Mouse (Mus musculus) layer of hippocampus, postnatal 10 days (tissue): ENCODE results near the gene Bet1l. TPM values are rescaled to one million over a fixed set of nuclear protein-coding genes. Genes with fewer than 3 reads are reported as not detected.
"Not testable (repeated sequence)": the region's sequence is repeated elsewhere in the genome, so short reads cannot be mapped to it uniquely, and the experiment has no call there.

Experiments
- DNase-seq, 2 experiments: peaks; one replicate each; pipeline ENCODE4 v3.0.0; 2021; ENCODE audit warnings: low spot score in 2 of 2
- long read RNA-seq: library from polyadenylated mRNA; stranded (forward); transcript quantifications from one replicate; pipeline ENCODE4 v2.0.0, GENCODE M21; 2023
- total RNA-seq, 2 experiments: library from RNA; stranded (reverse); gene quantifications; 2 replicates each; pipeline ENCODE4 v1.2.3; 2021

The Bet1l gene
- total RNA-seq: 10 to 100 TPM; 27.2 to 28.1 TPM
- long read RNA-seq, transcript Bet1l-201 (4 exons, 2,268 nt): major isoform, 35 of 43 reads
- long read RNA-seq, partial matches to known transcripts: 3 of 43 reads
- long read RNA-seq, other reads (novel, unspliced or antisense): 4 of 43 reads

- DNase-seq: peak in 1 of 2 experiments; percentile 42
These were observed at the start of gene Bet1l for GRCm38 (mm10) chr7:140857550-140858505. Bet1l (minus strand) TSS chr7:140857577.

- DNase-seq: no peak
These were observed 49.8 kb upstream of the Bet1l start for GRCm38 (mm10) chr7:140907131-140907530.

GRCm38 (mm10) chr7:140905642-140906081 is 48.3 kb upstream of the Bet1l start:
- DNase-seq: no peak

GRCm38 (mm10) chr7:140903212-140903611 is 45.8 kb upstream of the Bet1l start:
- peak; percentile 87 to 90 for DNase-seq

- DNase-seq: no peak
These were observed 44.9 kb upstream of the Bet1l start for GRCm38 (mm10) chr7:140902036-140902875.

- no peak for DNase-seq
These were observed 42.8 kb upstream of the Bet1l start, which contains the start of gene Cox8b for GRCm38 (mm10) chr7:140900220-140900619. Cox8b (minus strand) TSS chr7:140900446.

- DNase-seq: no peak
These were observed 41.7 kb upstream of the Bet1l start for GRCm38 (mm10) chr7:140899121-140899520.

- no peak for DNase-seq
These were observed 40.5 kb upstream of the Bet1l start for GRCm38 (mm10) chr7:140897863-140898262.

- no peak for DNase-seq
These were observed 37.2 kb upstream of the Bet1l start for GRCm38 (mm10) chr7:140894611-140895010.

GRCm38 (mm10) chr7:140894031-140894430 is 36.7 kb upstream of the Bet1l start:
- no peak for DNase-seq

- DNase-seq: not testable (repeated sequence)
These were observed 33.3 kb upstream of the Bet1l start for GRCm38 (mm10) chr7:140890636-140891035.

- DNase-seq: no peak
These were observed 25.1 kb upstream of the Bet1l start for GRCm38 (mm10) chr7:140882469-140882803.

- peak; percentile 91 to 95 for DNase-seq
These were observed 24.5 kb upstream of the Bet1l start, which contains the start of the genes Psmd13 and Sirt3 for GRCm38 (mm10) chr7:140881696-140882468. Psmd13 (plus strand) TSS chr7:140881968. Sirt3 (minus strand) TSS chr7:140882309.

GRCm38 (mm10) chr7:140880865-140881515 is 23.6 kb upstream of the Bet1l start:
- DNase-seq: no peak

GRCm38 (mm10) chr7:140880419-140880818 is 23.0 kb upstream of the Bet1l start:
- DNase-seq: no peak

GRCm38 (mm10) chr7:140879355-140879754 is 22.0 kb upstream of the Bet1l start:
- DNase-seq: no peak

GRCm38 (mm10) chr7:140877364-140877763 is 20.0 kb upstream of the Bet1l start:
- DNase-seq: no peak

GRCm38 (mm10) chr7:140874224-140874623 is 16.8 kb upstream of the Bet1l start:
- no peak for DNase-seq

GRCm38 (mm10) chr7:140864761-140865160 is 7.4 kb upstream of the Bet1l start:
- no peak for DNase-seq

GRCm38 (mm10) chr7:140860728-140861127 is 3.4 kb upstream of the Bet1l start:
- no peak for DNase-seq
